Mouse (Mus musculus): ENCODE measurements around the gene Sh3kbp1.

- peak; percentile 41; the same call in 1 of the 2 replicates for TF ChIP-seq CTCF (IDR thresholded peaks at IDR 0.05; ENCODE audit: low read depth)
- no peak for TF ChIP-seq EP300 (IDR thresholded peaks at IDR 0.05; ENCODE audit: low read depth)
Observed at GRCm38 (mm10) chrX:159626208-159626906, 715 bp upstream of the Sh3kbp1 start.

Measured in liver, embryonic 14.5 days (tissue).